Mouse (Mus musculus): Measurements from ENCODE around the gene Gm20747. TPM values are rescaled to one million over a fixed set of nuclear protein-coding genes. Genes with fewer than 3 reads are reported as not detected.

Gene Gm20747
- 24.2 TPM for polyA plus RNA-seq (2014; fragmentation: Illumina TruSeq; extraction: RNeasy Lipid Tissue Mini Kit (QIAGEN cat#74804); ENCODE audit: low read depth, low replicate concordance)

GRCm38 (mm10) chrY:53418191-53418590, at the start of gene Gm20747:
TSS of gene Gm20747 (minus strand) at chrY:53418291.

Data from testis, adult 10 weeks (tissue).